Mouse (Mus musculus): Measurements from ENCODE around the gene Krtap11-1. TPM values are rescaled to one million over a fixed set of nuclear protein-coding genes. Genes with fewer than 3 reads are reported as not detected.

The Krtap11-1 gene
- polyA plus RNA-seq, 1 experiment, result not detected

GRCm38 (mm10) chr16:89587209-89587608 lies 16.2 kb upstream of the Krtap11-1 start:
- Histone ChIP-seq H3K27ac (ENCODE audit: insufficient read depth, low read length) (no peak overlapping the region), H3K4me3 (ENCODE audit: extremely low read depth, insufficient read depth, insufficient read length) (no peak overlapping the region), H3K36me3 (ENCODE audit: control insufficient read depth, insufficient read depth, low read length) (no peaks in the 10 kb centered on the region), H3K27me3 (ENCODE audit: control insufficient read depth, insufficient read depth, low read length) (no peaks in the 10 kb centered on the region), H3K4me1 (ENCODE audit: control insufficient read depth, insufficient read depth, insufficient read length) (no peaks in the 10 kb centered on the region)
- WGBS, result 67% methylated on average over 3 of the region's 3 CpGs
- TF ChIP-seq CTCF (IDR thresholded peaks at IDR 0.05; ENCODE audit: extremely low read depth, insufficient read depth, insufficient read length, insufficient replicate concordance), result no peak
- no peak for TF ChIP-seq POLR2A (IDR thresholded peaks at IDR 0.05; ENCODE audit: low read depth, low read length)
- no peak for DNase-seq (ENCODE audit: low read depth in 1 of 2, low spot score in 2 of 2)

GRCm38 (mm10) chr16:89585604-89586508 lies 14.9 kb upstream of the Krtap11-1 start:
- Histone ChIP-seq H3K27ac (ENCODE audit: insufficient read depth, low read length) (no peak overlapping the region), H3K36me3 (ENCODE audit: control insufficient read depth, insufficient read depth, low read length) (no peaks in the 10 kb centered on the region), H3K4me1 (ENCODE audit: control insufficient read depth, insufficient read depth, insufficient read length) (no peaks in the 10 kb centered on the region), H3K4me3 (ENCODE audit: extremely low read depth, insufficient read depth, insufficient read length) (no peak overlapping the region), H3K27me3 (ENCODE audit: control insufficient read depth, insufficient read depth, low read length) (no peaks in the 10 kb centered on the region)
- 77% methylated on average over 9 of the region's 9 CpGs for WGBS
- no peak for TF ChIP-seq CTCF (IDR thresholded peaks at IDR 0.05; ENCODE audit: extremely low read depth, insufficient read depth, insufficient read length, insufficient replicate concordance)
- no peak for TF ChIP-seq POLR2A (IDR thresholded peaks at IDR 0.05; ENCODE audit: low read depth, low read length)
- DNase-seq (ENCODE audit: low read depth in 1 of 2, low spot score in 2 of 2), result no peak

GRCm38 (mm10) chr16:89581658-89582057 lies 10.7 kb upstream of the Krtap11-1 start:
- no peak overlapping the region for H3K4me3 ChIP-seq (ENCODE audit: extremely low read depth, insufficient read depth, insufficient read length)
- H3K36me3 ChIP-seq (ENCODE audit: control insufficient read depth, insufficient read depth, low read length), result no peaks in the 10 kb centered on the region
- WGBS, result 89% methylated on average over 2 of the region's 2 CpGs
- no peak overlapping the region for H3K27ac ChIP-seq (ENCODE audit: insufficient read depth, low read length)
- no peaks in the 10 kb centered on the region for H3K27me3 ChIP-seq (ENCODE audit: control insufficient read depth, insufficient read depth, low read length)
- no peaks in the 10 kb centered on the region for H3K4me1 ChIP-seq (ENCODE audit: control insufficient read depth, insufficient read depth, insufficient read length)
- no peak for DNase-seq (ENCODE audit: low read depth in 1 of 2, low spot score in 2 of 2)
- TF ChIP-seq CTCF (IDR thresholded peaks at IDR 0.05; ENCODE audit: extremely low read depth, insufficient read depth, insufficient read length, insufficient replicate concordance) (no peak), POLR2A (IDR thresholded peaks at IDR 0.05; ENCODE audit: low read depth, low read length) (no peak)

- TF ChIP-seq CTCF (IDR thresholded peaks at IDR 0.05; ENCODE audit: extremely low read depth, insufficient read depth, insufficient read length, insufficient replicate concordance) (no peak), POLR2A (IDR thresholded peaks at IDR 0.05; ENCODE audit: low read depth, low read length) (no peak)
- Histone ChIP-seq H3K4me3 (ENCODE audit: extremely low read depth, insufficient read depth, insufficient read length) (no peak overlapping the region), H3K27ac (ENCODE audit: insufficient read depth, low read length) (no peak overlapping the region), H3K27me3 (ENCODE audit: control insufficient read depth, insufficient read depth, low read length) (no peaks in the 10 kb centered on the region), H3K4me1 (ENCODE audit: control insufficient read depth, insufficient read depth, insufficient read length) (no peaks in the 10 kb centered on the region), H3K36me3 (ENCODE audit: control insufficient read depth, insufficient read depth, low read length) (no peaks in the 10 kb centered on the region)
- WGBS, result 87% methylated on average over 9 of the region's 9 CpGs
- DNase-seq (ENCODE audit: low read depth in 1 of 2, low spot score in 2 of 2), result no peak
Measured at GRCm38 (mm10) chr16:89570516-89570915, 467 bp downstream of the Krtap11-1 start.

GRCm38 (mm10) chr16:89569136-89569535 lies 1.8 kb downstream of the Krtap11-1 start:
- H3K4me1 ChIP-seq (ENCODE audit: control insufficient read depth, insufficient read depth, insufficient read length), result no peaks in the 10 kb centered on the region
- TF ChIP-seq POLR2A (IDR thresholded peaks at IDR 0.05; ENCODE audit: low read depth, low read length), result no peak
- TF ChIP-seq CTCF (IDR thresholded peaks at IDR 0.05; ENCODE audit: extremely low read depth, insufficient read depth, insufficient read length, insufficient replicate concordance), result no peak
- H3K27ac ChIP-seq (ENCODE audit: insufficient read depth, low read length), result no peak overlapping the region
- no peak for DNase-seq (ENCODE audit: low read depth in 1 of 2, low spot score in 2 of 2)
- H3K27me3 ChIP-seq (ENCODE audit: control insufficient read depth, insufficient read depth, low read length), result no peaks in the 10 kb centered on the region
- H3K36me3 ChIP-seq (ENCODE audit: control insufficient read depth, insufficient read depth, low read length), result no peaks in the 10 kb centered on the region
- WGBS, result 91% methylated on average over 6 of the region's 6 CpGs
- H3K4me3 ChIP-seq (ENCODE audit: extremely low read depth, insufficient read depth, insufficient read length), result no peak overlapping the region

GRCm38 (mm10) chr16:89568141-89568540 lies 2.8 kb downstream of the Krtap11-1 start:
- no peaks in the 10 kb centered on the region for H3K36me3 ChIP-seq (ENCODE audit: control insufficient read depth, insufficient read depth, low read length)
- H3K27ac ChIP-seq (ENCODE audit: insufficient read depth, low read length), result no peak overlapping the region
- no peak for TF ChIP-seq CTCF (IDR thresholded peaks at IDR 0.05; ENCODE audit: extremely low read depth, insufficient read depth, insufficient read length, insufficient replicate concordance)
- TF ChIP-seq POLR2A (IDR thresholded peaks at IDR 0.05; ENCODE audit: low read depth, low read length), result no peak
- DNase-seq (ENCODE audit: low read depth in 1 of 2, low spot score in 2 of 2), result no peak
- H3K4me3 ChIP-seq (ENCODE audit: extremely low read depth, insufficient read depth, insufficient read length), result no peak overlapping the region
- no peaks in the 10 kb centered on the region for H3K27me3 ChIP-seq (ENCODE audit: control insufficient read depth, insufficient read depth, low read length)
- WGBS, result 86% methylated on average over 7 of the region's 7 CpGs
- H3K4me1 ChIP-seq (ENCODE audit: control insufficient read depth, insufficient read depth, insufficient read length), result no peaks in the 10 kb centered on the region

GRCm38 (mm10) chr16:89550298-89550697 lies 20.7 kb downstream of the Krtap11-1 start:
- Histone ChIP-seq H3K36me3 (ENCODE audit: control insufficient read depth, insufficient read depth, low read length) (no peaks in the 10 kb centered on the region), H3K4me3 (ENCODE audit: extremely low read depth, insufficient read depth, insufficient read length) (no peak overlapping the region), H3K27ac (ENCODE audit: insufficient read depth, low read length) (no peak overlapping the region), H3K27me3 (ENCODE audit: control insufficient read depth, insufficient read depth, low read length) (no peaks in the 10 kb centered on the region), H3K4me1 (ENCODE audit: control insufficient read depth, insufficient read depth, insufficient read length) (no peaks in the 10 kb centered on the region)
- no peak for TF ChIP-seq POLR2A (IDR thresholded peaks at IDR 0.05; ENCODE audit: low read depth, low read length)
- no peak for TF ChIP-seq CTCF (IDR thresholded peaks at IDR 0.05; ENCODE audit: extremely low read depth, insufficient read depth, insufficient read length, insufficient replicate concordance)
- DNase-seq (ENCODE audit: low read depth in 1 of 2, low spot score in 2 of 2), result no peak
